Mouse (Mus musculus) lung, postnatal 10 days (tissue): ENCODE measurements around the gene D230025D16Rik.

Experiments used
- DNase-seq: peaks from one replicate; pipeline ENCODE4 v3.0.0; 2021

The D230025D16Rik gene

GRCm38 (mm10) chr8:105293405-105293804 lies 68.5 kb downstream of the D230025D16Rik start:
- no peak for DNase-seq

- DNase-seq = no peak
Observed at GRCm38 (mm10) chr8:105294776-105295175, 69.8 kb downstream of the D230025D16Rik start.

GRCm38 (mm10) chr8:105295256-105295655 lies 70.3 kb downstream of the D230025D16Rik start:
- no peak for DNase-seq

GRCm38 (mm10) chr8:105295895-105296573 lies 71.1 kb downstream of the D230025D16Rik start, which contains the start of gene Exoc3l:
Gene Exoc3l, minus strand, starts transcription at chr8:105296101.
- DNase-seq = peak; percentile 61

- peak; percentile 95 for DNase-seq
Observed at GRCm38 (mm10) chr8:105297511-105298192, 72.7 kb downstream of the D230025D16Rik start, which contains the start of gene E2f4. Gene E2f4, plus strand, starts transcription at chr8:105297663.

GRCm38 (mm10) chr8:105298351-105299252 lies 73.7 kb downstream of the D230025D16Rik start:
- no peak for DNase-seq

- DNase-seq = no peak
Observed at GRCm38 (mm10) chr8:105299962-105300361, 75.0 kb downstream of the D230025D16Rik start.
